Mouse (Mus musculus) olfactory bulb, adult 2 months (tissue): ENCODE results near the gene Cisd3.

Source experiments
- CTCF ChIP-seq: fragments of 200-500 bp; IDR thresholded peaks from 2 replicates; pipeline ENCODE4 v1.5.1; 2012; ENCODE audit warnings: low read depth, mild to moderate bottlenecking, low read length, moderate library complexity; ENCODE audit not compliant: insufficient read depth
- POLR2A ChIP-seq: fragments of 200-500 bp; IDR thresholded peaks from 2 replicates; pipeline ENCODE4 v1.6.1; 2012; ENCODE audit warnings: mild to moderate bottlenecking, low read depth, low read length, moderate library complexity; ENCODE audit not compliant: insufficient read depth

GRCm38 (mm10) chr11:97677842-97678241, 7.8 kb upstream of the Cisd3 start:
- TF ChIP-seq CTCF: no peak
- TF ChIP-seq POLR2A: no peak
